Mouse (Mus musculus) gastrocnemius, postnatal 10 days (tissue): ENCODE results near the gene Acap1. TPM values are rescaled to one million over a fixed set of nuclear protein-coding genes. Genes with fewer than 3 reads are reported as not detected.
A peak's percentile ranks its signal among the peaks of the same experiment; 100 is the strongest.

Experiments
- DNase-seq: peaks from one replicate; pipeline ENCODE4 v3.0.0; 2021; ENCODE audit warnings: mixed read lengths
- total RNA-seq, 2 experiments: library from RNA; stranded (reverse); gene quantifications; 2 replicates each; pipeline ENCODE4 v1.2.3; 2021

The Acap1 gene
- total RNA-seq, 2 experiments from 2014 or later = 0.42 to 1.0 TPM

DNA sequence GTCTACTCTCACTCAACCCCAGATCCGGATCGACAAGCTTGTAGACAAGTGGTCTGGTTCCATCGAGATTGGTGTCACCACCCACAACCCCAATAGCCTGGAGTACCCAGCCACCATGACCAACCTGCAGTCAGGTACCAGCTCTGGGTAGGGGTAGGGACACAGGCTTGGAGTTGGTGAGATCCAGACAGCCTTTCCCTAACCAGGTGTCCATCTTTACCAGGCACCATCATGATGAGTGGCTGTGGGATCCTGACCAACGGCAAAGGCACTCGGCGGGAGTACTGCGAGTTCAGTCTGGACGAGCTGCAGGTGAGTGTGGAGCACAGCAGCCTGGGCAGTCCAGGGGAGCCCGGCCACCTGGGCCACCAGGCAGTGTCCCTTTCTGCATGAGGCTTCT is 9.0 kb upstream of the Acap1 start:
- no peak for DNase-seq

DNA sequence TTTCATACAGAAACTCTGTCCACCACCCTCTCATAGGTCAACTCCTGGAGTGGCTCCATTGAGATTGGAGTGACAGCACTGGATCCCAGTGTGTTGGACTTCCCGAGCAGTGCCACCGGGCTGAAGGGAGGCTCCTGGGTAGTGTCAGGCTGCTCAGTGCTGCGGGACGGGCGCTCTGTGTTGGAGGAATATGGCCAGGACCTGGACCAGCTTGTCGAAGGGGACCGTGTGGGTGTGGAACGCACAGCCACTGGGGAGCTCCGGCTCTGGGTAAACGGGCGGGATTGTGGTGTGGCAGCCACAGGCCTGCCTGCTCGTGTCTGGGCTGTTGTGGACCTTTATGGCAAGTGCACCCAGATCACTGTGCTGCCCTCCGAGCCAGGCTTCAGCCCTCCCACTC is 7.6 kb upstream of the Acap1 start:
- DNase-seq = peak; percentile 8

GRCm38 (mm10) chr11:69901993-69902392 is 6.7 kb upstream of the Acap1 start:
- DNase-seq = no peak

- peak; percentile 90 for DNase-seq
Observed at GRCm38 (mm10) chr11:69901406-69901846, 6.1 kb upstream of the Acap1 start.

DNA sequence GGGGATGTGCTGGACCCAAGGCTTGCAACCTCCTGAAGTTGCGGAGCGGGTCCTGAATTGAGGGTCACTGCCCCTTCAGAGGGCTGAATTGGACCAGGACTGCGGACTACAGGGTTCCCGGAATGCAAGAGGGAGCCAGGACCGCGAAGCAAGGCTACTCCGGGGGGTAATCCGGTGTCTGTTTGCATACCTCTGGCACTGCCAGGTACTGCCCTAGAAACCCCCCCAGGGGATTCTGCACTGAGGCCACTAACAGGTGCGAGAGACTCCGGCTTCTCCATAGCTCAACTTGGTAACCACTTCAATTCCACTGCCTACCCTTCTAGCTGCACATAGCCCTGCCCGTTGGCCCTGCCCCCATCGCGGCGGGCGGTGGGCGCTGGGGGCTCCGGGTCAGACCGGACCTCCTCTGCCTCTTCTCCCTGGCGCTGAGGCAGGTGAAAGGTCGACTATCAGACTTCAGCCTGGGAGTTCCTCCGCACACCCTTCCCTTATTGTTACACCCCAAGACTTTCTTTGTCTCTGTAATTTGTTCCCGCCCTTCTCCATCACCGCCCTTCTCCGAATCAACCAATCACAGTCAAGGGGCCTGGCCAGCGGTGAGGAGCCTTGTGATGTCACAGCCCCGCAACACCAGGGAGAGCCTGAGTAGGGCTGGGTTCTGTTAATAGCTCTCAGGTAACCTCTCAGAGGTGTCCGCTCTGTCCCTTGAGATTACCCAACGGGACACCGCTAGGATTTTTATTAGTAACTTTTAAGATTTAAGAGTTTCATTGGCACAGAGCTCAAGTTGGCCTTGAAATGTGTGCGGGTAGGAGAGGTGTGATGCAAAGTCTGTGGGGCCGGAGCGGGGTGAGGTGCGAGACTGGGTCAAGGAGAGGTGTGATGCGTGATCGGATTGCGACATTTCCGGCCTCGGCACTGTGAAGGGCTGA is 5.4 kb upstream of the Acap1 start, which contains the start of the genes 2810408A11Rik and Neurl4:
Gene 2810408A11Rik, minus strand, starts transcription at position 517 of the 935 bp plus-strand sequence.
Gene Neurl4, plus strand, starts transcription at position 602 of the 935 bp plus-strand sequence.
- peak; percentile 74 for DNase-seq

DNA sequence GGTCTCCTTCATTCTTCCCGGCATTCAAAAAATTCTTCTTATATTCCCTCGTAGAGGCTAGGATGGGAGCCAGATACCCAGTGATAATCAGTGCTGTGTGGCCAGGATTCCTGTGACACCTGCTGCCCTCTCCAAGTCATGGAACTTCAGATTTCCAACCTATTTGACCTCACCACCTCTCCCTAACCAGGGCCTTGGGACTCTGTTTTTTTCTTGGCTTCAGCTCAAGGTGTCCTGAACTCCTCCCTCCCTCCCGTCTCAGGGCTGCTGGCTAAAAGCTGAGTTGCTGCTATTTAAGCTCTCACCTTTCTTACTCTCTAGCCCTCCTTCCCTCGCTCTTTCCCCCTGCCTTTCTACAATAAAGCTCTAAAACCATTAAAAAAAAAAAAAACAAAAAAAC is 4.5 kb upstream of the Acap1 start:
- no peak for DNase-seq

GRCm38 (mm10) chr11:69894671-69895070 is 668 bp downstream of the Acap1 start:
- DNase-seq = no peak

- no peak for DNase-seq
Observed at GRCm38 (mm10) chr11:69891482-69891881, 3.9 kb downstream of the Acap1 start.

DNA sequence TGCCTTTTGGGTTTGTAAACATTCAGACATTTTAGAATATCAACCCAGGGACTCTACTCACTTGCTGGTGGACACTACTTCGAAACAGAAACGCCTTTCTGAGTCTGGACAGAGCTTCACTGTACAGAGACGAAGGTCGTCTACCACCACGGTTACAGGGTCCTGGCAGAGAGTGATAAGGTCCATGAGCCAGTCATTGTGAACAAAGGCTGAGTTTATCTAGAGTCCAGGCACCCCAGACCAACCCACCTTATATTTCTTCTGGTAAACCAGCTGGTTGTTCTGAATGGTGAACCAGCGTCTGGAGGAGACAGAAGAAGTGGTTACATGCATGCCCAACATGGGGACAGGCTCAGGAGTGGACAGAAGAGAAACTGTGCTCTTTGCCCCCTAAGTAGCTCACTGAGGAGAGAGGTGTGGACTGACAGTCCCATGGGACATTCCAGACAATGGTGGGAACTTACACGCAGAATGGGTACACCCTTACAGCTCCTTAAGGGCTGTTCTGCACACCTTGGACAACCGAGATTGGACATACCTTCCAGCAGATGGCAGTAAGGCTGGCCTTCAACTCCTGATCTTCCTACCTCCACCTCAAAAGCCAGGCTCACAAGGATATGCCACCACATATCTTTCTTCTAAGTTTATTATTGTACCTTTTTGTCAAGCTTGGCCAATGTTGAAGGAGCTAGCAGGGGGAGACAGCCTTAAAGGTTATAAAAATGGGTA is 8.3 kb downstream of the Acap1 start:
- no peak for DNase-seq

- DNase-seq = no peak
Observed at GRCm38 (mm10) chr11:69884663-69885062, 10.7 kb downstream of the Acap1 start.

- no peak for DNase-seq
Observed at GRCm38 (mm10) chr11:69884240-69884639, 11.1 kb downstream of the Acap1 start.

- DNase-seq = no peak
Observed at GRCm38 (mm10) chr11:69883527-69884151, 11.7 kb downstream of the Acap1 start.

GRCm38 (mm10) chr11:69883066-69883465 is 12.3 kb downstream of the Acap1 start:
- no peak for DNase-seq

DNA sequence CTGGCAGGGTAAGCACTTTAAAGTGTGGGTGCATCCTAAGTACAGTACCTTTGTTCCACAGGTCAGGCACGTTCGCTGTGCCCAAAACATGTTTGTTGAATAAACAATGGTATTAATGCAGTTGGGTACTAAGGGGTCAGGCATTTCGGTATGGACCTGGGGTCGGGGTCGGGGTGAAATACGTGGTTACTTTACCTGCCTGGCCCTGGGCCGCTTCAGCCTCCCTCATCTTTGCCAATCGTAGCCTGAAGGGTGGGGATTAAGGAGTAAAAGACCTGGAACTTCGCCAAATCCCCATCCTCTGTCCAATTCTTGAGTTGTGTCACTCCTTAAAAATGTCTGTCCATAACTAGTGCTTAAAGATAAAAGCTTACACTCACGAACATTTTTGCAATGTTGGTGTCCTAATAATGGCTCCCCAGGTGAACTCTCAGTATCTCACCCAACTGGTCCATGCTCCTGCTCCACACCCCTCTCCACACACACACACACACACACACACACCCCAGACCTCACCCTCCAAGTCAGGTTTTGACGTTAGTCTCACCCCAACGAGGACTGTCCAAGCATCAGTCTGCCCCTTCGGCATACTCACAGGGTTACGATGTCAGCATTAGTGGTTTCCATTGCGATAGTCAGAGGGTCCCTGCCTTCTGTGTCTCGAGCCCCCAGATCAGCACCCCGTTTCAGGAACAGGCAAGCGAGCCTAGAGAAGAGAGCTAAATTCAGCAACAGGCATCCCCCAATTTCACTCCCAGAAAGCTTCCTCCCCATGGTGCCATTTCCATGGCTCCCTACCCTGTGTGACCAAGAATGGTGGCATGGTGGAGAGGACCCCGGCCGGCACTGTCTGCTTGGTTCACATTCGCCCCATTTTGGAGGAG is 13.3 kb downstream of the Acap1 start:
- no peak for DNase-seq

DNA sequence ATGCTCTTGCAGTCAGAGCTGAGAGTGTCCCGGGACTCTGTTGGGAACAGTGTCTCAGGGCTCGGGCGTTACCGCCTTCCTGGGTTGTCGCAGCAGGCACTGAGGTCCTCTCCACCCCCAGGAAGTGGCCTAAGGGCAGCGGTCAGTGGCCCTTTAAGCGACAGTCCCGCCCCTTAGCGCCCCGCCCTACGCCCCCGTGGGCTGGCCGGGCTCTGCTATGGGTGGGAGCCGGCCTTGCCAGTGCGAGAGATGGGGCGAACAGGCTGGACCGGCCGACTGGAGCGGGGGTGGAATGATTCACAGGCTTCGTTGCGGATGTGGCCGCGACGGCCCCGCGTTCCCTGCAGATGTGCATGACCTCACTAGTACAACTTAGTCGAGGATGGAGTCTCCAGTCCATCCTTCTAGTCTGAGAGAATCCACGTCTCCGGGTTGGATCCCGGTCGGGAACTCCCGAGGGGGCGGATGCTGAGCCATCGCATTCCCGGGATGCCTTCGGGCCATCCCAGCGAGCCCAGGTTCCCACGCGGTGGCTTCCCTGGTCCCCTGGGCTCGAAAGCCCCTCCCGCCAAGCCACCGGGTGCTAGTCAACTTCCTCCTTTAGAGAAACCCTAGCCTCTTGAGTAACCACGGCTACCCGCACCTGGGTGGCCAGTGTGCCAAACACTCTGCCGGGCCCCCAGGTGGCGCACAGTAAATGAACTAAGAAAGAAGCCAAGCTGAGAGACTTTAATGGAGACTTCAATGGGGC is 14.3 kb downstream of the Acap1 start, which contains the start of gene Kctd11:
Gene Kctd11, minus strand, starts transcription at position 554 of the 751 bp plus-strand sequence.
- peak; percentile 87 for DNase-seq

GRCm38 (mm10) chr11:69880506-69880852 is 14.9 kb downstream of the Acap1 start:
- DNase-seq = peak; percentile 61

GRCm38 (mm10) chr11:69879711-69880110 is 15.6 kb downstream of the Acap1 start:
- no peak for DNase-seq

GRCm38 (mm10) chr11:69878952-69879351 is 16.4 kb downstream of the Acap1 start:
- DNase-seq = no peak

DNA sequence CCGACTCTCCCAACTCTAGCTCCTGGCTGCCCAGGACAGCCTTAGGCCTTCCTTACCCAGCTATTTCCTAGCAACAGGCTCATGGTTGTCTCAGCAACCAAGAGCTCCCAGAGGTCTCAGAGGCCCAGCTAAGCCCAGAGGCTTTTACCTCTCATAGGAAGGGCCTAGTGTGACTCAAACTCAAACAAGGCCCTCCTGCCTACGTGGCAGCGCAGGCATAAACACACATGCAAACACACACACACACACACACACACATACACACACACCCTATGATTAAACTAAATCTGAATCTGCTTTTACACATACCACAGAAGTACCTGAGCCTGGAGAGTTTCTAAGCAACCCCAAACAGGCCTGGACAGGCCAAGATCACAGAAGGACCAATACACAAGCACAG is 16.9 kb downstream of the Acap1 start:
- DNase-seq = no peak

DNA sequence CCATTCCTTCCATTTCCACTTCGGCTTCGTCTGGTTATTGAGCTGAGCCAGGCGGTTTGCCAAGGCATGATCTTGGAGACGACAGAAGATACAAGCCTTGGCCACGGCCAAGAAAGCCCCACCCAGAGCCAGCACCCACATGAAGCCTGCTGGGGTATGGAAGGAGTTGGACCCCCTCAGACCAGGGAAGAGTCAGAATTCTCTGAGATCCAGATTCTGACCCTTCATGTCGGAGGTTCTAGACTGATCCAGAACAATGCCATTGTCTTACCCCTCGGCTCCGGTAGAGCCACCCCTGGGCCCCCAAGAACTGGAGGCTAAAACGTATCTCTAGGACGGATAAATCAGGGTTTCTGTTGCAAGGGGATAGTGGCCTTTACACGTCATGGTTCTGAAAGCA is 17.5 kb downstream of the Acap1 start, which contains the start of gene Tmem95:
Gene Tmem95, minus strand, starts transcription at position 141 of the 400 bp plus-strand sequence.
- DNase-seq = no peak

DNA sequence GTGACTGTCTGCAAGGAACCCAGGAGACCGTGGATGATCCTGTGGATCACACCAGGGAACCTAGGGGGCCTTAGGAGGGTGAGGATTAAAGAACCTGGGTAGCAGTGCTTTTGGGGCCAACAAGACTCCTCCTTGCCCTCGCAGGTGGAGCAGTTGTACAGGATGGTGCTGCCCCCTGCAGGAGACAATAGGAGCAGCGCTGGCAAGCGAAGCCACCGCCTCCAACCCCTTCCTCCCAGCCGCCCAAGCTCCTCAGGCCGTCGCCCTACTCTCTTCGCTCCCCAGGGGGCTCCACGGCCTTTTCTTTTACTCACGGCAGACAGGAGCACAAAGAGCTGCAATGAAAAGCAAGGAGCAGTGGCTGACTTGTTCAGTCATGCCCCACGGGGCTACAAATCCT is 18.5 kb downstream of the Acap1 start:
- peak; percentile 88 for DNase-seq
